Mouse (Mus musculus): ENCODE measurements at regions not wholly inside any gene's neighbourhood (a gene's known extent, or its start where the extent isn't known, plus 50 kb on each side); places are given as distances from the start of the nearest gene placed in this dataset.
A peak's percentile ranks its signal among the peaks of the same experiment; 100 is the strongest.

GRCm38 (mm10) chr13:47974756-47975515, 286.1 kb upstream of the Id4 start:
- Histone ChIP-seq H3K4me2 (ENCODE audit: low read depth, low read length) (no peak overlapping the region), H3K9me3 (ENCODE audit: control insufficient read depth, low read length) (no peaks in the 10 kb centered on the region), H3K9ac (ENCODE audit: low read depth, low read length) (no peak overlapping the region), H3K4me1 (ENCODE audit: control insufficient read depth, insufficient read depth, low read length) (no peaks in the 10 kb centered on the region), H3K36me3 (ENCODE audit: control insufficient read depth, insufficient read depth, low read length) (no peaks in the 10 kb centered on the region), H3K27ac (replicated peaks; ENCODE audit: low read depth, low read length) (no peak overlapping the region), H3K4me3 (ENCODE audit: low read depth, low read length) (no peak overlapping the region), H3K27me3 (replicated peaks; ENCODE audit: control insufficient read depth, insufficient read depth, low read length) (no peaks in the 10 kb centered on the region)
- ATAC-seq (ENCODE audit: low read depth) (no peak), DNase-seq (ENCODE audit: low spot score) (no peak)
- WGBS = 84% methylated on average over 16 of the region's 16 CpGs

- ATAC-seq (ENCODE audit: low read depth) (0 out of 2 replicates have a peak, but pooled peaks have one; percentile 37), DNase-seq (ENCODE audit: low spot score) (peak; percentile 26)
- no peaks in the 10 kb centered on the region for H3K27me3 ChIP-seq (replicated peaks; ENCODE audit: control insufficient read depth, insufficient read depth, low read length)
- no peaks in the 10 kb centered on the region for H3K9me3 ChIP-seq (ENCODE audit: control insufficient read depth, low read length)
- WGBS = 52% methylated on average over 5 of the region's 5 CpGs
- no peaks in the 10 kb centered on the region for H3K4me1 ChIP-seq (ENCODE audit: control insufficient read depth, insufficient read depth, low read length)
- no peaks in the 10 kb centered on the region for H3K36me3 ChIP-seq (ENCODE audit: control insufficient read depth, insufficient read depth, low read length)
- no peak overlapping the region for H3K4me2 ChIP-seq (ENCODE audit: low read depth, low read length)
- H3K4me3 ChIP-seq (ENCODE audit: low read depth, low read length) = no peak overlapping the region
- H3K9ac ChIP-seq (ENCODE audit: low read depth, low read length) = no peak overlapping the region
- no peak overlapping the region for H3K27ac ChIP-seq (replicated peaks; ENCODE audit: low read depth, low read length)
Measured at GRCm38 (mm10) chr13:47998495-47998894, 262.5 kb upstream of the Id4 start.

GRCm38 (mm10) chr13:47999399-47999798, 261.6 kb upstream of the Id4 start:
- 72% methylated on average over 4 of the region's 4 CpGs for whole genome bisulfite sequencing
- DNase-seq (ENCODE audit: low spot score) (no peak), ATAC-seq (ENCODE audit: low read depth) (no peak)
- H3K4me2 ChIP-seq (ENCODE audit: low read depth, low read length) = no peak overlapping the region
- no peak overlapping the region for H3K9ac ChIP-seq (ENCODE audit: low read depth, low read length)
- H3K36me3 ChIP-seq (ENCODE audit: control insufficient read depth, insufficient read depth, low read length) = no peaks in the 10 kb centered on the region
- no peak overlapping the region for H3K4me3 ChIP-seq (ENCODE audit: low read depth, low read length)
- no peaks in the 10 kb centered on the region for H3K4me1 ChIP-seq (ENCODE audit: control insufficient read depth, insufficient read depth, low read length)
- no peak overlapping the region for H3K27ac ChIP-seq (replicated peaks; ENCODE audit: low read depth, low read length)
- H3K27me3 ChIP-seq (replicated peaks; ENCODE audit: control insufficient read depth, insufficient read depth, low read length) = no peaks in the 10 kb centered on the region
- no peaks in the 10 kb centered on the region for H3K9me3 ChIP-seq (ENCODE audit: control insufficient read depth, low read length)

- no peak overlapping the region for H3K27ac ChIP-seq (replicated peaks; ENCODE audit: low read depth, low read length)
- no peak overlapping the region for H3K9ac ChIP-seq (ENCODE audit: low read depth, low read length)
- no peaks in the 10 kb centered on the region for H3K4me1 ChIP-seq (ENCODE audit: control insufficient read depth, insufficient read depth, low read length)
- H3K9me3 ChIP-seq (ENCODE audit: control insufficient read depth, low read length) = no peaks in the 10 kb centered on the region
- H3K36me3 ChIP-seq (ENCODE audit: control insufficient read depth, insufficient read depth, low read length) = no peaks in the 10 kb centered on the region
- H3K27me3 ChIP-seq (replicated peaks; ENCODE audit: control insufficient read depth, insufficient read depth, low read length) = no peaks in the 10 kb centered on the region
- no peak overlapping the region for H3K4me3 ChIP-seq (ENCODE audit: low read depth, low read length)
- DNase-seq (ENCODE audit: low spot score) (no peak), ATAC-seq (ENCODE audit: low read depth) (no peak)
- H3K4me2 ChIP-seq (ENCODE audit: low read depth, low read length) = no peak overlapping the region
- WGBS = 86% methylated on average over 4 of the region's 4 CpGs
Measured at GRCm38 (mm10) chr13:48003126-48003525, 257.9 kb upstream of the Id4 start.

GRCm38 (mm10) chr13:48013336-48013750, 247.7 kb upstream of the Id4 start:
- DNase-seq (ENCODE audit: low spot score) = no peak
- H3K36me3 ChIP-seq (ENCODE audit: control insufficient read depth, insufficient read depth, low read length) = no peaks in the 10 kb centered on the region
- no peaks in the 10 kb centered on the region for H3K4me1 ChIP-seq (ENCODE audit: control insufficient read depth, insufficient read depth, low read length)
- no peak overlapping the region for H3K4me2 ChIP-seq (ENCODE audit: low read depth, low read length)
- no peak for ATAC-seq (ENCODE audit: low read depth)
- no peaks in the 10 kb centered on the region for H3K27me3 ChIP-seq (replicated peaks; ENCODE audit: control insufficient read depth, insufficient read depth, low read length)
- 58% methylated on average over 7 of the region's 7 CpGs for WGBS
- H3K9me3 ChIP-seq (ENCODE audit: control insufficient read depth, low read length) = no peaks in the 10 kb centered on the region
- H3K4me3 ChIP-seq (ENCODE audit: low read depth, low read length) = no peak overlapping the region
- H3K9ac ChIP-seq (ENCODE audit: low read depth, low read length) = no peak overlapping the region
- H3K27ac ChIP-seq (replicated peaks; ENCODE audit: low read depth, low read length) = no peak overlapping the region

- H3K9me3 ChIP-seq (ENCODE audit: control insufficient read depth, low read length) = no peaks in the 10 kb centered on the region
- 81% methylated on average over 4 of the region's 4 CpGs for WGBS
- H3K27me3 ChIP-seq (replicated peaks; ENCODE audit: control insufficient read depth, insufficient read depth, low read length) = no peaks in the 10 kb centered on the region
- DNase-seq (ENCODE audit: low spot score) (no peak), ATAC-seq (ENCODE audit: low read depth) (no peak)
- H3K27ac ChIP-seq (replicated peaks; ENCODE audit: low read depth, low read length) = no peak overlapping the region
- no peak overlapping the region for H3K4me2 ChIP-seq (ENCODE audit: low read depth, low read length)
- no peak overlapping the region for H3K9ac ChIP-seq (ENCODE audit: low read depth, low read length)
- H3K4me1 ChIP-seq (ENCODE audit: control insufficient read depth, insufficient read depth, low read length) = no peaks in the 10 kb centered on the region
- no peak overlapping the region for H3K4me3 ChIP-seq (ENCODE audit: low read depth, low read length)
- no peaks in the 10 kb centered on the region for H3K36me3 ChIP-seq (ENCODE audit: control insufficient read depth, insufficient read depth, low read length)
Measured at GRCm38 (mm10) chr13:48015296-48015695, 245.7 kb upstream of the Id4 start.

- H3K9me3 ChIP-seq (ENCODE audit: control insufficient read depth, low read length) = no peaks in the 10 kb centered on the region
- no peaks in the 10 kb centered on the region for H3K36me3 ChIP-seq (ENCODE audit: control insufficient read depth, insufficient read depth, low read length)
- no peak overlapping the region for H3K9ac ChIP-seq (ENCODE audit: low read depth, low read length)
- H3K4me1 ChIP-seq (ENCODE audit: control insufficient read depth, insufficient read depth, low read length) = no peaks in the 10 kb centered on the region
- ATAC-seq (ENCODE audit: low read depth) (no peak), DNase-seq (ENCODE audit: low spot score) (no peak)
- WGBS = 63% methylated on average over 3 of the region's 3 CpGs
- H3K27ac ChIP-seq (replicated peaks; ENCODE audit: low read depth, low read length) = no peak overlapping the region
- no peak overlapping the region for H3K4me3 ChIP-seq (ENCODE audit: low read depth, low read length)
- no peaks in the 10 kb centered on the region for H3K27me3 ChIP-seq (replicated peaks; ENCODE audit: control insufficient read depth, insufficient read depth, low read length)
- no peak overlapping the region for H3K4me2 ChIP-seq (ENCODE audit: low read depth, low read length)
Measured at GRCm38 (mm10) chr13:48016051-48016450, 245.0 kb upstream of the Id4 start.

GRCm38 (mm10) chr13:48016606-48017005, 244.4 kb upstream of the Id4 start:
- DNase-seq (ENCODE audit: low spot score) (peak; percentile 32), ATAC-seq (ENCODE audit: low read depth) (no peak)
- H3K27me3 ChIP-seq (replicated peaks; ENCODE audit: control insufficient read depth, insufficient read depth, low read length) = no peaks in the 10 kb centered on the region
- no peak overlapping the region for H3K9ac ChIP-seq (ENCODE audit: low read depth, low read length)
- H3K27ac ChIP-seq (replicated peaks; ENCODE audit: low read depth, low read length) = no peak overlapping the region
- H3K4me1 ChIP-seq (ENCODE audit: control insufficient read depth, insufficient read depth, low read length) = no peaks in the 10 kb centered on the region
- H3K9me3 ChIP-seq (ENCODE audit: control insufficient read depth, low read length) = no peaks in the 10 kb centered on the region
- H3K4me2 ChIP-seq (ENCODE audit: low read depth, low read length) = no peak overlapping the region
- H3K4me3 ChIP-seq (ENCODE audit: low read depth, low read length) = no peak overlapping the region
- WGBS = 63% methylated on average over 6 of the region's 6 CpGs
- H3K36me3 ChIP-seq (ENCODE audit: control insufficient read depth, insufficient read depth, low read length) = no peaks in the 10 kb centered on the region

GRCm38 (mm10) chr13:48017649-48018048, 243.4 kb upstream of the Id4 start:
- Histone ChIP-seq H3K4me1 (ENCODE audit: control insufficient read depth, insufficient read depth, low read length) (no peaks in the 10 kb centered on the region), H3K27ac (replicated peaks; ENCODE audit: low read depth, low read length) (no peak overlapping the region), H3K9ac (ENCODE audit: low read depth, low read length) (no peak overlapping the region), H3K36me3 (ENCODE audit: control insufficient read depth, insufficient read depth, low read length) (no peaks in the 10 kb centered on the region), H3K9me3 (ENCODE audit: control insufficient read depth, low read length) (no peaks in the 10 kb centered on the region), H3K27me3 (replicated peaks; ENCODE audit: control insufficient read depth, insufficient read depth, low read length) (no peaks in the 10 kb centered on the region), H3K4me3 (ENCODE audit: low read depth, low read length) (no peak overlapping the region), H3K4me2 (ENCODE audit: low read depth, low read length) (no peak overlapping the region)
- WGBS = 67% methylated on average over 8 of the region's 8 CpGs
- peak; percentile 91 for ATAC-seq (ENCODE audit: low read depth)
- DNase-seq (ENCODE audit: low spot score) = peak; percentile 41
